Mouse (Mus musculus): ENCODE measurements around the gene Dnajb4.
"Not testable (repeated sequence)": the region's sequence is repeated elsewhere in the genome, so short reads cannot be mapped to it uniquely, and the experiment has no call there.

Gene Dnajb4

DNA sequence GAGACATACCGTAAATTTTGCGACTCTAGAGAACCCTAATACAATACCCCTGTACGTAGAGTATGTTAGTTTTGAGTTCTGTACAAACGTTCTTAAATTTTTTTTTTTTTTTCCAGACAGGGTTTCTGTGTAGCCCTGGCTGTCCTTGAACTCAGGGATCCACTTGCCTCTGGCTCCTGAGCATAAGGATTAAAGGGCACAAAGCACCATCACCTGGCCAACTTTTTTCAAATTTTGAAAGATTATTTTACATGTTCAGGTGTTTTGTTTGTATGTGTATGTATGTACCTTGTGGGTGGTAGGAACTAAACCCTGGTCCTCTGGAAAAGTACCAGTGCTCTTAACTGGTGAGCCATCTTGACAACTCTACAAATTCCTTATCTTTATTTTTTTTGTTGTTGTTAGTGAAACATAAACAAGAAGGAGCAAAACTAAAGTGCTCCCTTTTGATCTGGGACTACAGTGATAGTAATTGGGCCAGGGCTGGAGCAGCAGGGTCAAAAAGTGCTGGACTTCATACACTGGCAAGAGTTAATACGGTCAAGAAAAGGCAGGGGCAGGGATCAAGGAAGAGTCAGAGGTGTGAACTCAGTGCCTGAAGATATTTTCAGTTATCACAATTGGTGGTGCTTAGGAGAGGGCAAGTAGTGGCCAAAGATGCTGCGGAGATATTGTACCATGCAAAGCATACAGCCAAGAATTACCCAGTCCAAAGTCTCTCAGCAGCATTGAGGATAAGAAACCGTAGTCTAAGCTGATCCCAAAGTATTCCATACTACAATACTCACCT, 1.8 kb downstream of the Dnajb4 start:
- no peak for DNase-seq

- no peak for DNase-seq
These were observed 2.9 kb downstream of the Dnajb4 start for GRCm38 (mm10) chr3:152207156-152207555.

DNA sequence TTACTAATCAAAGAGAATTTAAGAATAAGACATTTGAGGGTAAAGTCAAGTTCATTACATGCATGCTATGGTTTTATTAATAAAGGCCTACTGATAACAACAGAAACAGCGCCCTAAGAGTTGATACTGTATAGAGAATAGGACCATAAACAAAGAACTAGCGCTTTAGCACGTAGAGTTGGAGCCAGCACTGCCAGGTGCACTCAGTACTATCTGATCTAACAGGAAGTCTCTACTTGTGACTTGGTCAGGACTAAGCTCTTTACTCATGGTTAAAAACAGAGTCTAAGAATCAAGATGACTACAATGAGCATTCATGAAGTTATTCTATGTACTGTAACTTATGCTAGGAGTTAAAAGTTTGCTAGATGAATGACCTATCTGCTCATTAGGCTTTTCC, 5.5 kb downstream of the Dnajb4 start:
- DNase-seq = no peak

- DNase-seq = no peak
These were observed 6.1 kb downstream of the Dnajb4 start for GRCm38 (mm10) chr3:152203996-152204395.

GRCm38 (mm10) chr3:152203411-152203810, 6.7 kb downstream of the Dnajb4 start:
- no peak for DNase-seq

DNA sequence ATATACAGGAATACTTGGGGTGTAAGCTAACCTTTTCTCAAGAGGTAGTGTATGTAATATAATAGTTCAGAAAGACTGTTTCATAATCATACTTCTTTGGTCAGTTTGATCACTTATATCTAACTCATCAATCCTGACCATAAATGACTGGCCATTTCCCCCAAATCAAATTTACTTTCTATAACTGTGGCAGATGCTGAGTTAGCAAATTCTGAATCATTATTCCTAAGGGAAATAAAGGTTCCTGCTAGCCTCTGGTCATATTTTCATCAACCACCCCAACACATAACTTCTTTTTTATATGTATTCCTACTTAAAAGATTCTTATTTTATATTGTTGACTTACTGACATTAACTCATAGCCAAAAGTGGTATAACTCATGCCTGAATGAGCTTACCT, 7.2 kb downstream of the Dnajb4 start:
- no peak for DNase-seq

DNA sequence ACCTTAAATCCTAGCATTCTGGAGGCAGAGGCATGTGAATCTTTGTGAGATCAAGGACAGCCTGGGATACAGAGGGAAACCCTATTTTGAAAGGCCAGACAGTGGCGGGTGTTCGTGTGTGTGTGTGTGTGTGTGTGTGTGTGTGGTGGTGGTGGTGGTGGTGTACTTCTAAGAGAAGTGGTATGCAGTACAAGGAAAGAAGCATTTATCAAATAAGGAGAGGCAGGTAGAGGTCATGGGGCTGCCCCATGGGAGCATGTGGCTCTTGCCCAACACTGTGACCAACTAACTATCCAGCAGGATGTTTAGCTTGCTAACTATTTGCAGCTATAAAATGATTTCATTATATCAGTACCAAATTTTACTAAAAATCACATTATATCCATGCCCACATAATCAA, 8.5 kb downstream of the Dnajb4 start:
- DNase-seq = no peak

GRCm38 (mm10) chr3:152201181-152201580, 8.9 kb downstream of the Dnajb4 start:
- no peak for DNase-seq

- no peak for DNase-seq
These were observed 11.0 kb downstream of the Dnajb4 start for GRCm38 (mm10) chr3:152199125-152199524.

DNA sequence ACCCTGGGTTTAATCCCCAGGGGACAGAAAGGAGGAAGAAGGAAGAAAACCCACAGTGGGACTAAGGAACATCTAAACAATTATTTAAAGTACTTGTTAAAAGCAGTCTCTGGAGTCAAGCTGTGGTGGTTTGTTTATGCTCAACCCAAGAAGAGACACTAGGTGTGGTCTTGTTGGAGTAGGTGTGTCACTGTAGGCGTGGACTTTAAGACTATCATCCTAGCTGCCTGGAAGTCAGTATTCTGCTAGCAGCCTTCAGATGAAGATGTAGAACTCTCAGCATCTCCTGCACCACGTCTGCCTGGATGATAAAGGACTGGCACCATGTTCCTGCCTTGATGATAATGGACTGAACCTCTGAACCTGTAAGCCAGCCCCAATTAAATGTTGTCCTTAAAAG, 12.9 kb downstream of the Dnajb4 start:
- not testable (repeated sequence) for DNase-seq

GRCm38 (mm10) chr3:152193635-152194097, 16.4 kb downstream of the Dnajb4 start:
- peak; percentile 71 for DNase-seq

GRCm38 (mm10) chr3:152193177-152193576, 16.9 kb downstream of the Dnajb4 start:
- DNase-seq = no peak

GRCm38 (mm10) chr3:152192238-152192931, 17.7 kb downstream of the Dnajb4 start:
- DNase-seq = no peak

DNA sequence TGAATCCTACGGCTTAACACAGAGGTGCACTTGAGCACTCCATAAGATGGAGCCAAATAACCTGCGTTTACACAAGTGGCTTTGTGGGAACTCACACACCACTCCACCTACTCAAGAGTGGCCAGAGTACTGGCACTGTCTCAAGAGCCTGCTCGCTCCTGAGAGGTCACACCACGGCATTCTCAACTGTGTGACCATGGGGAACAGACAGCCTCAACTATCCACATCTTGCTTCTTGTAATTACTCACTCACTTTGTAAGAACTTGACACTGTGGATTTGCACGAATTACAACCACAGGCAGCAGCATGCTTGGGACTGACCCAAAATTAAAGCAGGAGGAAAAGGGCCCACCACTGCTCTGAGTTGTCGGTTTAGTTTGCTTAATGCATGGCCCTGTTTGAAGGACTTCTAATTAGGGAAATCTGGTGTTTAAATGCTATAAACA, 18.3 kb downstream of the Dnajb4 start:
- no peak for DNase-seq

- DNase-seq = no peak
These were observed 19.2 kb downstream of the Dnajb4 start for GRCm38 (mm10) chr3:152190679-152191477.

DNA sequence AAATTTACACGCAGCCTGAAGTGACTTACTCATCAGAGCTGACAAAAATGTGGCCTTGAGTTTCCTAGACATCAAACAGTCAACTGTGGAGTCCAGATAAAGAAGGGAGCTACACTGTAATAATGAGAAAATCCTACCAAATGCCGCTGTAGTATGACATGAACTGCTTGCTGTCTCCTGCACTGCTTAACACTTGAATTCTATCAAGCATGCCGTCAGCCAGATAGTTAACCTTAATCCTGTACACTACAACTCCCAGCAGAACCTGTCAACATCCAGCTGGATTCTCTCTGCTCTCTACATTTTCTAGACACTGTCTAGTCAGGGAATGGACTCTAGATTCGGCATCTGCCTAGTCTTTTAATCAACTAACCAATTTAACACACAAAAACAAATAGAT, 20.8 kb downstream of the Dnajb4 start:
- DNase-seq = no peak

DNA sequence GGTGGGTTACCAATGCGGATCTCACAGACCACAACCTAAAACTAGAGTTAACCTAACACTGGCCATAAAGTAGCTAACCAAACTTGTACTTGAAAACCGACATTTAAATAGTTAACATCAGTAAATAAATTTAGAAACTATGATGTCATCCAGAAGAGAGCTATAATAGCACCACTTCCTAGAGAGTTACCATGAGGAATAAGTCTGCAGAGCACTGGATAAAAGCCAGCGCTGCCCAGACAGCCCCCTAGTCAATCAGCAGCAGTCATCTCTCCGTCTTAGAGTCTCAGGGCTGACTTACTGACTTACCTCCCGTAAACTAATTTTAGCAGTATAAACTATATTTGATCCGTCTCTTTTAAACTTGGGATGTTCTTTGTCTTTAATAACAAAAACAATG, 24.0 kb downstream of the Dnajb4 start:
- DNase-seq = no peak

DNA sequence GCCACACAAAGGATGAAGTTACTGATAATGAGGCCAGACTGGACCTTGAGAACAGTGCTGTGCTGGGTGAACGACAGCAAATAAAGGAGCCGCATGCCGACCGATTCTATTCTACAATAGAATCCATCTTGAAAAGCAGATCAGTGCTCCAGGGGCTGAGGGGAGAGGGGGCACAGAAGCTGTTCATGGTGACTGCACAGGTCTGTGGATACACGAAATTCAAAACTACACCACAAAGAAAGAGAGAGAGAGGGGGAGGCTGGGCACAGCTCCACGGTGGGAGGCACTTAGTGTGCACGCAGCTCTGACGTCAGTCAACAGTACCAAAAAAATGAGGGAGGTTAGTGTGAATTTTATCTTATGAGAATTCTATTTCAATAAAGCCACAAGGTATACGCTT, 26.6 kb downstream of the Dnajb4 start:
- DNase-seq = no peak

GRCm38 (mm10) chr3:152180624-152181023, 29.5 kb downstream of the Dnajb4 start:
- DNase-seq = no peak

DNA sequence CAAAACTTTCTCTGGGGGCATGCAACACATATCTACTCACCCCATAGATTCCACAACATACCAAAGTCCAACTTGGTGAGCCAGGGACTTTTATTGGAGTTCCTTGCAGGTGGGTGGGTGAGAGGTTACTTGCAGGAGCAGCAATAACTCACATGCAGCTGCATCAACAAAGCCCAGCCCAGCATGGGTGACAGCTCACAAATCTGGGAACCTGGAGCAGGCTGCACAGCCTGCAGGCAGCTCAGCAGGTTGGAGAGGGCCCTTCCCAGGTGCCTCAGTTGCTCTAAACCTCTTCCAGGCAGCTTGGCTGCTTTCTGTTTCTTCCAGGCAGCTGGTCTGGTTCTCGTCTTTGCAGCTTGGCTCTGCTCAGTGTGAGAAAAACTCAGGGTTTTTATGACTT, 30.8 kb downstream of the Dnajb4 start:
- no peak for DNase-seq

GRCm38 (mm10) chr3:152178816-152179215, 31.3 kb downstream of the Dnajb4 start:
- DNase-seq = no peak

GRCm38 (mm10) chr3:152172322-152172935, 37.7 kb downstream of the Dnajb4 start:
- no peak for DNase-seq

GRCm38 (mm10) chr3:152171862-152172261, 38.2 kb downstream of the Dnajb4 start:
- DNase-seq = no peak
